Mouse (Mus musculus) forebrain, embryonic 14.5 days (tissue): ENCODE results near the gene Tnfsf8. TPM values are rescaled to one million over a fixed set of nuclear protein-coding genes. Genes with fewer than 3 reads are reported as not detected.
A peak's percentile ranks its signal among the peaks of the same experiment; 100 is the strongest.

Source experiments
- ATAC-seq: fragments of 200-750 bp; cut with Nextera tagmentation; 2 replicates; pipeline ENCODE4 v1.8.0; 2017; ENCODE audit warnings: mild to moderate bottlenecking, moderate library complexity
- DNase-seq: peaks from one replicate; pipeline ENCODE4 v3.0.0-alpha.2; 2015; ENCODE audit warnings: low spot score
- H3K27ac ChIP-seq: fragments of 300-500 bp; sonication (generic); 2 replicates; pipeline ENCODE4 v1.5.1; 2014; ENCODE audit warnings: low read depth, mild to moderate bottlenecking, control low read depth, low read length, moderate library complexity
- H3K27me3 ChIP-seq: fragments of 300-500 bp; sonication (generic); replicated peaks from 2 replicates; pipeline ENCODE4 v1.6.1; 2014; ENCODE audit warnings: low read length, control low read depth, mixed read lengths; ENCODE audit not compliant: control insufficient read depth, insufficient read depth
- H3K36me3 ChIP-seq: fragments of 300-500 bp; sonication (generic); 2 replicates; pipeline ENCODE4 v1.6.1; 2014; ENCODE audit warnings: low read length, control low read depth; ENCODE audit not compliant: control insufficient read depth, insufficient read depth
- H3K4me1 ChIP-seq: fragments of 300-500 bp; sonication (generic); 2 replicates; pipeline ENCODE4 v1.6.1; 2014; ENCODE audit warnings: antibody characterized with exemption, low read length, control low read depth; ENCODE audit not compliant: control insufficient read depth, insufficient read depth
- H3K4me2 ChIP-seq: fragments of 300-500 bp; sonication (generic); 2 replicates; pipeline ENCODE4 v1.6.1; 2014; ENCODE audit warnings: mild to moderate bottlenecking, control low read depth, low read length
- H3K4me3 ChIP-seq: fragments of 300-500 bp; sonication (generic); 2 replicates; pipeline ENCODE4 v1.5.1; 2014; ENCODE audit warnings: low read depth, low read length, control low read depth
- H3K9ac ChIP-seq: fragments of 300-500 bp; sonication (generic); 2 replicates; pipeline ENCODE4 v1.6.1; 2014; ENCODE audit warnings: mild to moderate bottlenecking, low read length, control low read depth, moderate library complexity
- H3K9me3 ChIP-seq: fragments of 300-500 bp; sonication (generic); replicated peaks from 2 replicates; pipeline ENCODE4 v1.6.1; 2016; ENCODE audit warnings: low read length, control low read depth, mixed read lengths; ENCODE audit not compliant: control insufficient read depth
- WGBS: fragments of 180-500 bp; shearing (Covaris S2); extraction: QIAGEN DNeasy Blood & Tissue Kit; methylation state at CpG from one replicate; pipeline ENCODE4 v1.1.7; 2014; 5-methylcytosine and 5-hydroxymethylcytosine counted together
- polyA plus RNA-seq: library from polyadenylated mRNA; unstranded; fragments of >200 nt; fragmentation: Nextera tagmentation; extraction: Ambion mirVana; gene quantifications from 2 replicates; pipeline ENCODE4 v1.2.1, GENCODE M21; 2014

The Tnfsf8 gene
- polyA plus RNA-seq, 1 experiment from 2014 or later: 0.15 TPM

- ATAC-seq (no peak), DNase-seq (no peak)
- H3K27me3 ChIP-seq: no peaks in the 10 kb centered on the region
- 85% methylated on average over 2 of the region's 2 CpGs for WGBS
- no peak overlapping the region for H3K4me2 ChIP-seq
- H3K9ac ChIP-seq: no peak overlapping the region
- H3K36me3 ChIP-seq: no peaks in the 10 kb centered on the region
- H3K27ac ChIP-seq: no peak overlapping the region
- no peak overlapping the region for H3K4me3 ChIP-seq
- H3K4me1 ChIP-seq: no peaks in the 10 kb centered on the region
- H3K9me3 ChIP-seq: no peaks in the 10 kb centered on the region
Measured at GRCm38 (mm10) chr4:63850082-63850481, 11.1 kb downstream of the Tnfsf8 start.

GRCm38 (mm10) chr4:63846881-63847597 is 14.1 kb downstream of the Tnfsf8 start:
- H3K9ac ChIP-seq: no peak overlapping the region
- no peak for ATAC-seq
- WGBS: 79% methylated on average over 3 of the region's 3 CpGs
- H3K36me3 ChIP-seq: no peaks in the 10 kb centered on the region
- H3K4me2 ChIP-seq: no peak overlapping the region
- no peak overlapping the region for H3K27ac ChIP-seq
- H3K4me1 ChIP-seq: no peaks in the 10 kb centered on the region
- no peaks in the 10 kb centered on the region for H3K27me3 ChIP-seq
- H3K9me3 ChIP-seq: no peaks in the 10 kb centered on the region
- no peak overlapping the region for H3K4me3 ChIP-seq
- no peak for DNase-seq

GRCm38 (mm10) chr4:63845760-63846159 is 15.4 kb downstream of the Tnfsf8 start:
- DNase-seq (no peak), ATAC-seq (no peak)
- WGBS: 66% methylated on average over 2 of the region's 2 CpGs
- no peak overlapping the region for H3K27ac ChIP-seq
- H3K9ac ChIP-seq: no peak overlapping the region
- H3K36me3 ChIP-seq: no peaks in the 10 kb centered on the region
- no peaks in the 10 kb centered on the region for H3K4me1 ChIP-seq
- no peak overlapping the region for H3K4me3 ChIP-seq
- no peaks in the 10 kb centered on the region for H3K27me3 ChIP-seq
- H3K9me3 ChIP-seq: no peaks in the 10 kb centered on the region
- H3K4me2 ChIP-seq: no peak overlapping the region

DNA sequence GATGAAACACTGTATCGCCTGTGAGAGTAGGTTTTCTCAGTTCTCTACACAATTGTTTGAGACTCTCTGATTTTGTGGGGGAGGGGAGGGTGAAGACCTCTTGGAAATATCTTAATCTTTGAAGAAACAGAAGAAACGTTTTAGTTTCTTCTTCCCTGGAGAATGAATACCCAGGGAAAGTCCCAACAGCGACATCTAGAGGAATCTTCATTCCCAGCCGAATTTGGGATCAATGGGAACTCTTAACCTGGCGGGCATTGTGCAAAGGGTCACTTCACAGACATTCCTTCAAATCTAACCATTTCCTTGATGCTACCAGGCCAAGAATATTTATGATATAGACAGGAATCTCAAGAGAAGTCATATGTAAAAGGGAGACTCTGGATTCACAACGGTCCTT is 17.2 kb downstream of the Tnfsf8 start:
- WGBS: 24% methylated on average over 6 of the region's 6 CpGs

GRCm38 (mm10) chr4:63842278-63842677 is 18.9 kb downstream of the Tnfsf8 start:
- WGBS: 54% methylated on average over 1 of the region's 1 CpGs
- no peaks in the 10 kb centered on the region for H3K9me3 ChIP-seq

More for the DNA sequence above, 17.2 kb downstream of the Tnfsf8 start:
- no peaks in the 10 kb centered on the region for H3K9me3 ChIP-seq
- no peaks in the 10 kb centered on the region for H3K4me1 ChIP-seq
- H3K27me3 ChIP-seq: no peaks in the 10 kb centered on the region
- H3K9ac ChIP-seq: no peak overlapping the region
- H3K4me2 ChIP-seq: no peak overlapping the region
- DNase-seq: peak; percentile 68
- ATAC-seq: peak; percentile 34; the same call in 1 of the 2 replicates
- H3K27ac ChIP-seq: no peak overlapping the region
- no peak overlapping the region for H3K4me3 ChIP-seq
- no peaks in the 10 kb centered on the region for H3K36me3 ChIP-seq

DNA sequence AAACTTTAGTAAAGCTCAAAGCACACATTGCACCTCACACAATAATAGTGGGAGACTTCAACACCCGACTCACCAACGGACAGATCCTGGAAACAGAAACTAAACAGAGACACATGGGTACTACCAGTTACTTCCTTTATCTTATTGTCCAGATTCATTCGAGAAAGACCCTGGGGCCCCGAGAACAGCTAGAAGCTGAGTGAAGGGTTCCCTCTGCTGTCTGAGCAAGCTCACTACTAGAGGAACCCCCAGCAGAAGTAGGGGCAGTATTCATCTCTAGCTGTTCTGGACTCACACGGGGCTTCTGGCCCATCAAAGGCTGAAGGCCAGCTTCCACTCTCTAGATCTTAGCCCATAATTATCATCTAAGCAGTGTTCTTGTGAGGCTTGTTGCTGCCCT is 20.7 kb downstream of the Tnfsf8 start:
- Histone ChIP-seq H3K4me3 (no peak overlapping the region), H3K4me2 (no peak overlapping the region), H3K4me1 (no peaks in the 10 kb centered on the region), H3K9me3 (no peaks in the 10 kb centered on the region), H3K9ac (no peak overlapping the region), H3K27ac (no peak overlapping the region), H3K27me3 (no peaks in the 10 kb centered on the region), H3K36me3 (no peaks in the 10 kb centered on the region)
- DNase-seq (peak; percentile 15), ATAC-seq (no peak)
- 49% methylated on average over 5 of the region's 5 CpGs for WGBS

More at GRCm38 (mm10) chr4:63842278-63842677, 18.9 kb downstream of the Tnfsf8 start:
- no peak for DNase-seq
- Histone ChIP-seq H3K4me2 (no peak overlapping the region), H3K4me1 (no peaks in the 10 kb centered on the region), H3K27me3 (no peaks in the 10 kb centered on the region), H3K9ac (no peak overlapping the region), H3K27ac (no peak overlapping the region), H3K36me3 (no peaks in the 10 kb centered on the region), H3K4me3 (no peak overlapping the region)
- ATAC-seq: no peak

- ATAC-seq (no peak), DNase-seq (no peak)
- H3K4me3 ChIP-seq: no peak overlapping the region
- no peaks in the 10 kb centered on the region for H3K9me3 ChIP-seq
- WGBS: 86% methylated on average over 4 of the region's 4 CpGs
- H3K27me3 ChIP-seq: no peaks in the 10 kb centered on the region
- no peaks in the 10 kb centered on the region for H3K4me1 ChIP-seq
- no peak overlapping the region for H3K27ac ChIP-seq
- no peak overlapping the region for H3K4me2 ChIP-seq
- H3K9ac ChIP-seq: no peak overlapping the region
- no peaks in the 10 kb centered on the region for H3K36me3 ChIP-seq
Measured at GRCm38 (mm10) chr4:63823136-63823535, 38.0 kb downstream of the Tnfsf8 start.

GRCm38 (mm10) chr4:63817505-63817904 is 43.6 kb downstream of the Tnfsf8 start:
- no peak overlapping the region for H3K27ac ChIP-seq
- H3K4me1 ChIP-seq: no peaks in the 10 kb centered on the region
- H3K36me3 ChIP-seq: no peaks in the 10 kb centered on the region
- no peak for DNase-seq
- no peak overlapping the region for H3K4me3 ChIP-seq
- H3K4me2 ChIP-seq: no peak overlapping the region
- H3K9me3 ChIP-seq: no peaks in the 10 kb centered on the region
- ATAC-seq: no peak
- H3K27me3 ChIP-seq: no peaks in the 10 kb centered on the region
- no peak overlapping the region for H3K9ac ChIP-seq

DNA sequence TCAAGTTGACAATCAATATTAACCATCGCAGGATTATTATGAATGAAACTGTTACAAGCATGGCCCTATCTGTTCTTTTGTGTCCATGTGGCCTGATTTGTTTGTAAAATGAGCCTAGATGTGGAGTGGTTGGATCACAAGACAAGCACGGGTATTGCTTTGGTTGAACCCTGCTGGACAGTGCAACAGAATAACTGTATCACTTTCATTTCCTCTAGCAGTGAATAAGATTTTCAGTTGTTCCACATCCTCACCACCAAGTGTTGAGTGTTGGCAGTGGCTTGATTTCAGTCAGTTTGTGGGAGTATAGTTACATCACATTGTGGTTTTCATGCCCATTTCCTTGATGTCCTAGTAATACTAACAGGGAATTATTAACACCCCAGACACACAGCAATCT is 45.5 kb downstream of the Tnfsf8 start:
- ATAC-seq: no peak
- Histone ChIP-seq H3K4me2 (no peak overlapping the region), H3K36me3 (no peaks in the 10 kb centered on the region), H3K9me3 (no peaks in the 10 kb centered on the region), H3K27me3 (no peaks in the 10 kb centered on the region), H3K9ac (no peak overlapping the region), H3K4me1 (no peaks in the 10 kb centered on the region), H3K27ac (no peak overlapping the region), H3K4me3 (no peak overlapping the region)
- WGBS: 96% methylated on average over 2 of the region's 2 CpGs
- no peak for DNase-seq
